Mouse (Mus musculus): ENCODE results near the gene Gm28042.

- no peak for TF ChIP-seq GATA1 (IDR thresholded peaks at IDR 0.05; ENCODE audit: low read length)
- no peak for TF ChIP-seq TAL1 (IDR thresholded peaks at IDR 0.05; ENCODE audit: low read length)
Observed at GRCm38 (mm10) chr2:120024337-120024736, 3.0 kb upstream of the Gm28042 start.
